Mouse (Mus musculus): ENCODE data around the gene Prex1.

Prex1 gene

GRCm38 (mm10) chr2:166720416-166720815 is 6.8 kb upstream of the Prex1 start:
- no peak for DNase-seq

- DNase-seq, result no peak
Measured at GRCm38 (mm10) chr2:166719930-166720305, 6.3 kb upstream of the Prex1 start.

- DNase-seq, result no peak
Measured at GRCm38 (mm10) chr2:166719301-166719929, 5.8 kb upstream of the Prex1 start.

- no peak for DNase-seq
Measured at GRCm38 (mm10) chr2:166716067-166716466, 2.4 kb upstream of the Prex1 start.

- no peak for DNase-seq
Measured at GRCm38 (mm10) chr2:166714427-166714699, 731 bp upstream of the Prex1 start.

GRCm38 (mm10) chr2:166712801-166713689 is 587 bp downstream of the Prex1 start:
- peak; percentile 61 to 73 for DNase-seq

- DNase-seq, result no peak
Measured at GRCm38 (mm10) chr2:166712310-166712709, 1.3 kb downstream of the Prex1 start.

GRCm38 (mm10) chr2:166711681-166712132 is 1.9 kb downstream of the Prex1 start:
- DNase-seq, result peak; percentile 20 to 31

- DNase-seq, result no peak
Measured at GRCm38 (mm10) chr2:166709883-166710282, 3.7 kb downstream of the Prex1 start.

GRCm38 (mm10) chr2:166708304-166708703 is 5.3 kb downstream of the Prex1 start:
- DNase-seq, result no peak

- DNase-seq, result no peak
Measured at GRCm38 (mm10) chr2:166706526-166706925, 7.1 kb downstream of the Prex1 start.

GRCm38 (mm10) chr2:166703491-166703890 is 10.1 kb downstream of the Prex1 start:
- DNase-seq, result no peak

- no peak for DNase-seq
Measured at GRCm38 (mm10) chr2:166702113-166702445, 11.6 kb downstream of the Prex1 start.

GRCm38 (mm10) chr2:166701248-166702112 is 12.2 kb downstream of the Prex1 start:
- DNase-seq, result no peak

- no peak for DNase-seq
Measured at GRCm38 (mm10) chr2:166700732-166701131, 12.9 kb downstream of the Prex1 start.

- DNase-seq, result peak in 1 of 2 experiments; percentile 39
Measured at GRCm38 (mm10) chr2:166700116-166700515, 13.5 kb downstream of the Prex1 start.

- no peak for DNase-seq
Measured at GRCm38 (mm10) chr2:166699552-166699951, 14.1 kb downstream of the Prex1 start.

- no peak for DNase-seq
Measured at GRCm38 (mm10) chr2:166694616-166695015, 19.0 kb downstream of the Prex1 start.

- no peak for DNase-seq
Measured at GRCm38 (mm10) chr2:166693394-166693793, 20.2 kb downstream of the Prex1 start.

- DNase-seq, result no peak
Measured at GRCm38 (mm10) chr2:166691602-166692509, 21.8 kb downstream of the Prex1 start.

- peak in 1 of 2 experiments; percentile 45 for DNase-seq
Measured at GRCm38 (mm10) chr2:166686917-166687316, 26.7 kb downstream of the Prex1 start.

- no peak for DNase-seq
Measured at GRCm38 (mm10) chr2:166685824-166686223, 27.8 kb downstream of the Prex1 start.
